9 mouse cellular contexts compared by ENCODE assay signal in genomic region chr10:63025491-63026011, GRCm38 (mm10). TPM values are rescaled to one million over a fixed set of nuclear protein-coding genes. Genes with fewer than 3 reads are reported as not detected.
A peak's percentile ranks its signal among the peaks of the same experiment; 100 is the strongest.
DNase-seq lines count a peak whose midpoint lies in the region; ATAC-seq and TF ChIP-seq lines count a peak whose summit lies in the region.
"Had no signal": no experiment of that assay in that cellular context is flagged by ENCODE, and none has a peak within 500 bp of the region (broad histone marks: within the 10 kb centered on the region; RNA-seq: fewer than 3 reads in every experiment).

No protein-coding gene starts in this region.

- no peak for ATAC-seq in heart, postnatal 0 days (ENCODE audit: insufficient read depth, low read depth)
- no peak for ATAC-seq in hindbrain, embryonic 15.5 days (ENCODE audit: low FRiP score, low read depth)
- no peak for ATAC-seq in midbrain, postnatal 0 days (ENCODE audit: low FRiP score)

- H3K36me3 ChIP-seq in heart, postnatal 0 days (replicated peaks; ENCODE audit: control insufficient read depth, insufficient read depth, low read length) = no peaks in the 10 kb centered on the region
- H3K36me3 ChIP-seq in hindbrain, embryonic 15.5 days = no peaks in the 10 kb centered on the region
- H3K36me3 ChIP-seq in midbrain, postnatal 0 days (ENCODE audit: insufficient read depth, low read length) = no peaks in the 10 kb centered on the region

- H3K27me3 ChIP-seq in heart, postnatal 0 days (ENCODE audit: control insufficient read depth, insufficient read depth, low read length) = no peaks in the 10 kb centered on the region
- H3K27me3 ChIP-seq in hindbrain, embryonic 15.5 days = no peaks in the 10 kb centered on the region
- H3K27me3 ChIP-seq in midbrain, postnatal 0 days (ENCODE audit: insufficient read depth, low read length) = no peaks in the 10 kb centered on the region

- no peak for TF ChIP-seq CTCF in heart, postnatal 0 days (IDR thresholded peaks at IDR 0.05; ENCODE audit: low read depth)
- TF ChIP-seq CTCF in midbrain, postnatal 0 days (IDR thresholded peaks at IDR 0.05) = no peak

- no peak for DNase-seq in heart, postnatal 0 days (ENCODE audit: low spot score)
- no peak for DNase-seq in heart, adult 18-20 months
- DNase-seq in embryo, embryonic 9.5 days (ENCODE audit: extremely low spot score) = peak; percentile 53
- peak; percentile 20 for DNase-seq in midbrain, postnatal 0 days (ENCODE audit: low spot score)
- DNase-seq in right cerebral cortex, postnatal 10 days (ENCODE audit: low spot score in 2 of 2) = no peak
- no peak for DNase-seq in spleen, adult 12 weeks (ENCODE audit: low spot score)
- no peak for DNase-seq in layer of hippocampus, adult 9-10 months (ENCODE audit: low spot score)

- no peak for TF ChIP-seq EP300 in heart, postnatal 0 days (IDR thresholded peaks at IDR 0.05; ENCODE audit: low read depth)

- WGBS in heart, postnatal 0 days = 82% methylated on average over 6 of the region's 6 CpGs
- 8% methylated on average over 6 of the region's 6 CpGs for WGBS in hindbrain, embryonic 15.5 days
- 12% methylated on average over 6 of the region's 6 CpGs for WGBS in midbrain, postnatal 0 days

- H3K4me1 ChIP-seq in heart, postnatal 0 days (ENCODE audit: control insufficient read depth, insufficient read depth) = peaks cover 21% of the 10 kb centered on the region
- peaks cover 50% of the 10 kb centered on the region for H3K4me1 ChIP-seq in hindbrain, embryonic 15.5 days (replicated peaks)
- H3K4me1 ChIP-seq in midbrain, postnatal 0 days (ENCODE audit: insufficient read depth, low read length) = peaks cover 4% of the 10 kb centered on the region; the same call in 1 of the 2 replicates

- H3K9ac ChIP-seq in heart, postnatal 0 days (replicated peaks; ENCODE audit: low read depth, low read length) = no peak overlapping the region
- no peak overlapping the region for H3K9ac ChIP-seq in hindbrain, embryonic 15.5 days
- no peak overlapping the region; the same call in 1 of the 2 replicates for H3K9ac ChIP-seq in midbrain, postnatal 0 days (replicated peaks; ENCODE audit: low read length, poor library complexity, severe bottlenecking)
- H3K9ac ChIP-seq: liver, embryonic 14.5 days had no signal

- peak overlapping the region; percentile 100; the same call in 1 of the 2 replicates for H3K27ac ChIP-seq in heart, postnatal 0 days (ENCODE audit: low read depth)
- H3K27ac ChIP-seq in hindbrain, embryonic 15.5 days (replicated peaks) = peak overlapping the region; percentile 99
- H3K27ac ChIP-seq in midbrain, postnatal 0 days (ENCODE audit: low read depth, low read length) = peak overlapping the region; percentile 100
- H3K27ac ChIP-seq: liver, embryonic 14.5 days had no signal

- H3K9me3 ChIP-seq in heart, postnatal 0 days (replicated peaks; ENCODE audit: control insufficient read depth, low read length) = no peaks in the 10 kb centered on the region
- no peaks in the 10 kb centered on the region for H3K9me3 ChIP-seq in hindbrain, embryonic 15.5 days
- H3K9me3 ChIP-seq in midbrain, postnatal 0 days (ENCODE audit: low read length) = no peaks in the 10 kb centered on the region

- H3K4me3 ChIP-seq in heart, postnatal 0 days (ENCODE audit: low read depth, low read length) = no peak overlapping the region
- H3K4me3 ChIP-seq in hindbrain, embryonic 15.5 days = 0 out of 2 replicates have a peak overlapping the region, but pooled peaks have one; percentile 86
- peak overlapping the region; percentile 97; the same call in 1 of the 2 replicates for H3K4me3 ChIP-seq in midbrain, postnatal 0 days (ENCODE audit: low read depth, low read length)

- H3K4me2 ChIP-seq in heart, postnatal 0 days (ENCODE audit: low read depth, low read length) = no peak overlapping the region
- peak overlapping the region; percentile 59 for H3K4me2 ChIP-seq in hindbrain, embryonic 15.5 days
- H3K4me2 ChIP-seq in midbrain, postnatal 0 days (ENCODE audit: low read depth, low read length, poor library complexity, severe bottlenecking) = peak overlapping the region; percentile 58

RNA-seq across cellular contexts. Expression of gene Pbld2, which starts 1.4 kb away (rescaled TPM):
- total RNA-seq in heart, postnatal 0 days (2014; rRNA removed; ENCODE audit: low replicate concordance) = 0.11 TPM in 1 of 2 replicates, not detected in the other
- 0.89 and 1.1 TPM in 2 replicates for polyA plus RNA-seq in heart, postnatal 0 days (2015; fragmentation: Nextera tagmentation; extraction: Ambion mirVana)
- 10 to 100 TPM; 10.3 to 12.2 TPM for total RNA-seq in heart, adult 18-20 months (2021)
- polyA plus RNA-seq in hindbrain, embryonic 15.5 days (2015; fragmentation: Nextera tagmentation; extraction: Ambion mirVana) = 0.35 and 0.93 TPM in 2 replicates
- total RNA-seq in midbrain, postnatal 0 days (2014; rRNA removed) = 0.80 TPM in 1 of 2 replicates, not detected in the other
- polyA plus RNA-seq in midbrain, postnatal 0 days (2015; fragmentation: Nextera tagmentation; extraction: Ambion mirVana) = 0.55 and 1.2 TPM in 2 replicates

RNA-seq across cellular contexts. Expression of gene Hnrnph3, which starts 1.5 kb away (rescaled TPM):
- total RNA-seq in heart, postnatal 0 days (2014; rRNA removed; ENCODE audit: low replicate concordance) = 3.9 and 16.9 TPM in 2 replicates
- 34.6 and 41.7 TPM in 2 replicates for polyA plus RNA-seq in heart, postnatal 0 days (2015; fragmentation: Nextera tagmentation; extraction: Ambion mirVana)
- total RNA-seq in heart, adult 18-20 months (2021) = 10 to 100 TPM; 32.9 to 35.7 TPM
- polyA plus RNA-seq in hindbrain, embryonic 15.5 days (2015; fragmentation: Nextera tagmentation; extraction: Ambion mirVana) = 134 and 141 TPM in 2 replicates
- total RNA-seq in midbrain, postnatal 0 days (2014; rRNA removed) = 11.0 and 22.5 TPM in 2 replicates
- 70.3 and 78.7 TPM in 2 replicates for polyA plus RNA-seq in midbrain, postnatal 0 days (2015; fragmentation: Nextera tagmentation; extraction: Ambion mirVana)

RNA-seq across cellular contexts. Expression of gene Pbld1, which starts 34.4 kb away (rescaled TPM):
- 2.2 TPM in 1 of 2 replicates, not detected in the other for total RNA-seq in heart, postnatal 0 days (2014; rRNA removed; ENCODE audit: low replicate concordance)
- polyA plus RNA-seq in heart, postnatal 0 days (2015; fragmentation: Nextera tagmentation; extraction: Ambion mirVana) = 0.70 and 1.5 TPM in 2 replicates
- 1 to 10 TPM; 1.0 to 3.3 TPM for total RNA-seq in heart, adult 18-20 months (2021)
- polyA plus RNA-seq in hindbrain, embryonic 15.5 days (2015; fragmentation: Nextera tagmentation; extraction: Ambion mirVana) = 0.91 and 1.2 TPM in 2 replicates
- total RNA-seq in midbrain, postnatal 0 days (2014; rRNA removed) = not detected in 2 replicates
- 0.45 and 0.59 TPM in 2 replicates for polyA plus RNA-seq in midbrain, postnatal 0 days (2015; fragmentation: Nextera tagmentation; extraction: Ambion mirVana)

RNA-seq across cellular contexts. Expression of gene Rufy2, which starts 45.5 kb away (rescaled TPM):
- 5.8 and 9.7 TPM in 2 replicates for total RNA-seq in heart, postnatal 0 days (2014; rRNA removed; ENCODE audit: low replicate concordance)
- polyA plus RNA-seq in heart, postnatal 0 days (2015; fragmentation: Nextera tagmentation; extraction: Ambion mirVana) = 11.3 and 11.7 TPM in 2 replicates
- 1 to 10 TPM; 6.8 to 7.0 TPM for total RNA-seq in heart, adult 18-20 months (2021)
- 58.5 and 61.9 TPM in 2 replicates for polyA plus RNA-seq in hindbrain, embryonic 15.5 days (2015; fragmentation: Nextera tagmentation; extraction: Ambion mirVana)
- total RNA-seq in midbrain, postnatal 0 days (2014; rRNA removed) = 34.5 and 47.7 TPM in 2 replicates
- 60.9 and 65.5 TPM in 2 replicates for polyA plus RNA-seq in midbrain, postnatal 0 days (2015; fragmentation: Nextera tagmentation; extraction: Ambion mirVana)

Comparison
In these comparisons a context has a peak if more than half of its experiments do, and no peak if none do; other contexts are left out.
1. DNase-seq: peak in embryo, embryonic 9.5 days (single experiment) and midbrain, postnatal 0 days (single experiment); none in heart, postnatal 0 days (single experiment), heart, adult 18-20 months (0 of 2), right cerebral cortex, postnatal 10 days (0 of 2), spleen, adult 12 weeks (single experiment) and layer of hippocampus, adult 9-10 months (single experiment).
2. Peak in every context shown above with its lines, with median percentiles within 50 percentile points of each other: H3K27ac ChIP-seq.